Mouse (Mus musculus): ENCODE measurements at regions not wholly inside any gene's neighbourhood (a gene's known extent, or its start where the extent isn't known, plus 50 kb on each side); places are given as distances from the start of the nearest gene placed in this dataset.

DNA sequence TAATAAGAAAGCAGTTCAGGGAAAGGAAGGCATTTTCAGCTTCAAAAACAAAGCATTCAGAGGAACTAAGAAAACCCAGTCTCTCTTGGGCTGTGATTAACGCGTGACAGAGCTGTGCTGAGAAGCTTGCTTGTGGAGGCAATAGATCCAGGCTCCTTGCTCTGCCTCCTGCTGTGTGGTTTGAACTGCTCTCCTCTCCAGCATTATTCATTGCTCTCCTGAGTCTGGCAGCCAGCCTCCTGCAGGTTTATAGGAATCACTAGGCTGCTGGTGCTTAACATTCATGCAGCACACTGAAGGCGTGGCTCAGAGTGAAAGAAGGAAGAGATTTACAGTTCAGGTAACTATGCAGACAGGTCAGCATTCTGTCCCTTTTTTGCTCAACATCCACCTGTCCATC, 71.2 kb downstream of the Mex3b start:
- TF ChIP-seq POLR2A (IDR thresholded peaks at IDR 0.05; ENCODE audit: borderline replicate concordance, low read depth, low read length) (no peak), CTCF (IDR thresholded peaks at IDR 0.05; ENCODE audit: low read depth, low read length) (no peak)

All from bone marrow macrophage, adult 2 months (primary cell).